Mouse (Mus musculus) lung, postnatal 0 days (tissue): Measurements from ENCODE around the gene Elavl3.

Experiments used
- CTCF ChIP-seq: IDR thresholded peaks from 2 replicates; pipeline ENCODE4 v1.5.1; 2016; ENCODE audit warnings: antibody characterized with exemption, mild to moderate bottlenecking
- EP300 ChIP-seq: IDR thresholded peaks from 2 replicates; pipeline ENCODE4 v1.6.1; 2016; ENCODE audit warnings: antibody characterized with exemption, mild to moderate bottlenecking, control low read depth

DNA sequence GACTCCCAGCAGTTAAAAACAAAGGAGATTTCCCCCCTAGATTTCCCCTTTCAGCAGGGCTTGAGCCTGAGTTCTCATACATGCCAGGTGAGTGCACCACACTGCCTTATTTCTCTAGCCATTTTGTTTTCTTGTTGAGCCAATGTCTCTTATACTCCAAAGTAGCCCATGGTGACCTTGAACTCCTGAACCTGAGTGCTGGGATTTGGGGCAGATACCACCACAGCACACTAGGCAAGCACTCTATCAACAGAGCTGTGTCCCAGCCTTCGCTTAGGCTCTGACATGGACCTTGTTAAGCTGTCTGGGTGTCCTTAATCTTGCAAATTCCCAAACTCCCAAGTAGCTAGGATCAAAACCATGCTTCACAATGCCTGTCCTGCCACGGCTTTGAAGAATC, 10.0 kb downstream of the Elavl3 start:
- TF ChIP-seq CTCF (no peak), EP300 (no peak)
